Comparison of ENCODE assay signal across 25 mouse cellular contexts in the genomic region with DNA sequence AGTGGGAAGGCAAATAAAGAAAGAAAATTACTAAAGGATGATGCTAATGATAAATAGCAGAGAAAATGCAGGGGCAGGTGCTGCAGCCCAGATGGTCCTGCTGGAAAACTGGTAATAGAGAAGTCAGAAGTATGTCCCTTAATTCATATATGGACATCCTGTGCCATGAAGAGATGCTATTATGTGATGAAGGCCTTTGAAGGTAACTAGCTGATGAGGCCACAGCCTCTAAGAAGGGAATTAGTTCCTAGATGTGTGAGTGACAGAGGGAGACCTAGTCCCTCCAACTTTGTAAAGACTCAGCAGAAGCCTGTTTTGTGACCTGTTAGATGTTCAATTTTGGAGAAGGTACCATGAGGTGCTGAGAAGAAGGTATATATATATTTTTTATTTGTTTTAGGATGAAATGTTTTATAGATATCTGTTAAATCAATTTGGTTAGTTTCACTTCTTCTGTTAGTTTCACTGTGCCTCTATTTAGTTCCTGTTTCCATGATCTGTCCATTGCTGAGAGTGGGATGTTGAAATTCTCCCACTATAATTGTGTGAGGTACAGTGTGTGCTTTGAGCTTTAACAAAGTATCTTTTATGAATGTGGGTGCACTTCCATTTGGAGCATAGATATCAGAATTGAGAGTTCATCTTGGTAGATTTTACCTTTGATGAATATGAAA.
A peak's percentile ranks its signal among the peaks of the same experiment; 100 is the strongest.
DNase-seq lines count a peak whose midpoint lies in the region; ATAC-seq and TF ChIP-seq lines count a peak whose summit lies in the region.
"Had no signal": no experiment of that assay in that cellular context is flagged by ENCODE, and none has a peak within 500 bp of the region (broad histone marks: within the 10 kb centered on the region; RNA-seq: fewer than 3 reads in every experiment).

No protein-coding gene starts in this region.

- DNase-seq in lung, postnatal 25 days (ENCODE audit: low spot score) = peak; percentile 5
- no peak for DNase-seq in lung, postnatal 4 days
- no peak for DNase-seq in forebrain, embryonic 14.5 days (ENCODE audit: low spot score)
- no peak for DNase-seq in liver, postnatal 0 days
- DNase-seq: adrenal gland, adult 2 months; adrenal gland, postnatal 14 days; B cell, adult 2 months; cerebellum, adult 11-12 months; cerebellum, adult 8-10 months; cerebellum, postnatal 10 days; cerebellum, postnatal 36 days; forebrain, postnatal 0 days; gastrocnemius, postnatal 25 days; heart, adult 2 months; heart, postnatal 14 days; heart, postnatal 4 days had no signal

- H3K4me2 ChIP-seq in forebrain, embryonic 14.5 days (ENCODE audit: low read length) = no peak overlapping the region
- no peak overlapping the region for H3K4me2 ChIP-seq in liver, postnatal 0 days (ENCODE audit: low read depth, low read length)
- H3K4me2 ChIP-seq: forebrain, embryonic 13.5 days; heart, embryonic 13.5 days; hindbrain, embryonic 14.5 days had no signal

- no peak for TF ChIP-seq CTCF in liver, postnatal 0 days (IDR thresholded peaks at IDR 0.05; ENCODE audit: low read depth)

- H3K27me3 ChIP-seq in forebrain, embryonic 14.5 days (replicated peaks; ENCODE audit: control insufficient read depth, insufficient read depth, low read length) = no peaks in the 10 kb centered on the region
- no peaks in the 10 kb centered on the region for H3K27me3 ChIP-seq in liver, postnatal 0 days (ENCODE audit: insufficient read depth, low read length)
- H3K27me3 ChIP-seq: forebrain, embryonic 13.5 days; heart, embryonic 13.5 days had no signal

- ATAC-seq in common myeloid progenitor, adult 5-6 weeks (replicated peaks; ENCODE audit: low read depth, poor library complexity, severe bottlenecking) = peak; percentile 52
- ATAC-seq in megakaryocyte progenitor cell, adult 5-6 weeks (replicated peaks; ENCODE audit: poor library complexity) = peak; percentile 46
- no peak for ATAC-seq in forebrain, embryonic 14.5 days
- ATAC-seq in liver, postnatal 0 days = no peak
- ATAC-seq: forebrain, embryonic 13.5 days; forebrain, postnatal 0 days; hindbrain, postnatal 0 days; inflammation-experienced regulatory T-cells, adult 6 months had no signal

- TF ChIP-seq EP300 in liver, postnatal 0 days (IDR thresholded peaks at IDR 0.05; ENCODE audit: low read depth) = no peak

- no peak overlapping the region for H3K27ac ChIP-seq in forebrain, embryonic 14.5 days (ENCODE audit: low read depth, low read length)
- H3K27ac ChIP-seq in liver, postnatal 0 days (ENCODE audit: low read depth) = no peak overlapping the region
- H3K27ac ChIP-seq: forebrain, embryonic 10.5 days; forebrain, embryonic 13.5 days; heart, adult 2 months; heart, embryonic 10.5 days; heart, embryonic 13.5 days; hindbrain, embryonic 14.5 days; hindbrain, postnatal 0 days had no signal

- no peaks in the 10 kb centered on the region for H3K9me3 ChIP-seq in forebrain, embryonic 14.5 days (replicated peaks; ENCODE audit: control insufficient read depth, low read length)
- no peaks in the 10 kb centered on the region for H3K9me3 ChIP-seq in liver, postnatal 0 days (ENCODE audit: low read length)
- H3K9me3 ChIP-seq: forebrain, embryonic 10.5 days; forebrain, embryonic 13.5 days; heart, embryonic 10.5 days had no signal

- peaks cover 3% of the 10 kb centered on the region; the same call in 1 of the 2 replicates for H3K4me1 ChIP-seq in forebrain, embryonic 14.5 days (ENCODE audit: control insufficient read depth, insufficient read depth, low read length)
- no peaks in the 10 kb centered on the region for H3K4me1 ChIP-seq in liver, postnatal 0 days (ENCODE audit: insufficient read depth)
- H3K4me1 ChIP-seq: forebrain, embryonic 13.5 days; heart, embryonic 10.5 days; heart, embryonic 13.5 days had no signal

- H3K36me3 ChIP-seq in forebrain, embryonic 14.5 days (ENCODE audit: control insufficient read depth, insufficient read depth, low read length) = no peaks in the 10 kb centered on the region
- H3K36me3 ChIP-seq in liver, postnatal 0 days (replicated peaks; ENCODE audit: insufficient read depth, low read length) = no peaks in the 10 kb centered on the region
- H3K36me3 ChIP-seq: forebrain, embryonic 10.5 days; heart, embryonic 10.5 days; heart, embryonic 13.5 days had no signal

- H3K9ac ChIP-seq in forebrain, embryonic 14.5 days (ENCODE audit: low read length) = no peak overlapping the region
- no peak overlapping the region for H3K9ac ChIP-seq in liver, postnatal 0 days (replicated peaks)
- H3K9ac ChIP-seq: forebrain, embryonic 13.5 days; forebrain, postnatal 0 days; heart, embryonic 13.5 days; hindbrain, embryonic 14.5 days had no signal

- H3K4me3 ChIP-seq in forebrain, embryonic 14.5 days (ENCODE audit: low read depth, low read length) = no peak overlapping the region
- H3K4me3 ChIP-seq in liver, postnatal 0 days (ENCODE audit: low read depth, low read length) = no peak overlapping the region
- H3K4me3 ChIP-seq: forebrain, embryonic 10.5 days; forebrain, embryonic 13.5 days; heart, adult 2 months; heart, embryonic 10.5 days; heart, embryonic 13.5 days had no signal

Comparison
In these comparisons a context has a peak if more than half of its experiments do, and no peak if none do; other contexts are left out.
1. ATAC-seq: peak in common myeloid progenitor, adult 5-6 weeks (single experiment) and megakaryocyte progenitor cell, adult 5-6 weeks (single experiment); none in forebrain, embryonic 14.5 days (single experiment) and liver, postnatal 0 days (single experiment).